Mouse (Mus musculus): ENCODE data around the gene Cenph. TPM values are rescaled to one million over a fixed set of nuclear protein-coding genes. Genes with fewer than 3 reads are reported as not detected.
A peak's percentile ranks its signal among the peaks of the same experiment; 100 is the strongest.

Gene Cenph
- polyA plus RNA-seq, 1 experiment = 20.9 TPM

- Histone ChIP-seq H3K4me3 (ENCODE audit: insufficient read depth, low read length) (peak within 1 kb of the TSS; percentile 100), H3K4me1 (ENCODE audit: control insufficient read depth, insufficient read depth, low read length) (peaks cover 3% of the 10 kb centered on the region; the same call in 1 of the 2 replicates), H3K27ac (ENCODE audit: insufficient read depth, low read length) (peak within 1 kb of the TSS; percentile 43)
- peak; percentile 96 for TF ChIP-seq POLR2A (IDR thresholded peaks at IDR 0.05; ENCODE audit: low read depth, low read length)
- TF ChIP-seq CTCF (IDR thresholded peaks at IDR 0.05; ENCODE audit: borderline replicate concordance, insufficient read depth, low read length) = peak; percentile 67; the same call in 1 of the 2 replicates
These were observed 10.7 kb upstream of the Cenph start, which contains the start of gene Ccnb1 for GRCm38 (mm10) chr13:100786414-100786867. TSS of gene Ccnb1 (minus strand) at chr13:100786570.

- peak overlapping the region; percentile 43 for H3K27ac ChIP-seq (ENCODE audit: insufficient read depth, low read length)
- peak overlapping the region; percentile 100 for H3K4me3 ChIP-seq (ENCODE audit: insufficient read depth, low read length)
- H3K4me1 ChIP-seq (ENCODE audit: control insufficient read depth, insufficient read depth, low read length) = peaks cover 3% of the 10 kb centered on the region; the same call in 1 of the 2 replicates
- TF ChIP-seq POLR2A (IDR thresholded peaks at IDR 0.05; ENCODE audit: low read depth, low read length) (no peak), CTCF (IDR thresholded peaks at IDR 0.05; ENCODE audit: borderline replicate concordance, insufficient read depth, low read length) (no peak)
These were observed 10.2 kb upstream of the Cenph start for GRCm38 (mm10) chr13:100785806-100786413.

GRCm38 (mm10) chr13:100777491-100777890, 1.8 kb upstream of the Cenph start:
- H3K4me3 ChIP-seq (ENCODE audit: insufficient read depth, low read length) = no peak overlapping the region
- H3K27ac ChIP-seq (ENCODE audit: insufficient read depth, low read length) = no peak overlapping the region
- H3K4me1 ChIP-seq (ENCODE audit: control insufficient read depth, insufficient read depth, low read length) = no peaks in the 10 kb centered on the region
- TF ChIP-seq CTCF (IDR thresholded peaks at IDR 0.05; ENCODE audit: borderline replicate concordance, insufficient read depth, low read length) (no peak), POLR2A (IDR thresholded peaks at IDR 0.05; ENCODE audit: low read depth, low read length) (no peak)

GRCm38 (mm10) chr13:100776710-100777109, 1.0 kb upstream of the Cenph start:
- no peak overlapping the region for H3K4me3 ChIP-seq (ENCODE audit: insufficient read depth, low read length)
- H3K4me1 ChIP-seq (ENCODE audit: control insufficient read depth, insufficient read depth, low read length) = no peaks in the 10 kb centered on the region
- no peak for TF ChIP-seq CTCF (IDR thresholded peaks at IDR 0.05; ENCODE audit: borderline replicate concordance, insufficient read depth, low read length)
- TF ChIP-seq POLR2A (IDR thresholded peaks at IDR 0.05; ENCODE audit: low read depth, low read length) = no peak
- H3K27ac ChIP-seq (ENCODE audit: insufficient read depth, low read length) = no peak overlapping the region

- no peaks in the 10 kb centered on the region for H3K4me1 ChIP-seq (ENCODE audit: control insufficient read depth, insufficient read depth, low read length)
- H3K4me3 ChIP-seq (ENCODE audit: insufficient read depth, low read length) = peak overlapping the region; percentile 79
- no peak for TF ChIP-seq CTCF (IDR thresholded peaks at IDR 0.05; ENCODE audit: borderline replicate concordance, insufficient read depth, low read length)
- TF ChIP-seq POLR2A (IDR thresholded peaks at IDR 0.05; ENCODE audit: low read depth, low read length) = no peak; the same call in 1 of the 2 replicates
- H3K27ac ChIP-seq (ENCODE audit: insufficient read depth, low read length) = no peak overlapping the region
These were observed 339 bp upstream of the Cenph start for GRCm38 (mm10) chr13:100776056-100776419.

DNA sequence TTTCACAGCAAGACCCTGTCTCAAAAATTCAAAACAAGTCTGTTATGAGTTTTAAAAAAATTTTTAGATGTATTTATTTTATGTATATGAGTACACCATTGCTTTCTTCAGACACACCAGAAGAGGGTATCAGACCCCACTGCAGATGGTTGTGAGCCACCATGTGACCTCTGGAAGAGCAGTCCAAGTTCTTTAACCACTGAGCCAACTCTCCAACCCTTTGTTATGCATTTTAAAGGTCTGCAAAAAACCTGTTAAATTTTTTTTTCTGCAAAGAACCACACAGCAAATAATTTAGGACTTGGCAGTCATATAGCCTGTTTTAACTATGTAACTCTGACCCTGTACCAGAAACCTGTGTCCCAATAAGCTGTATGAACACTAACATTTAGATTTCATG, 995 bp downstream of the Cenph start:
- no peak for TF ChIP-seq CTCF (IDR thresholded peaks at IDR 0.05; ENCODE audit: borderline replicate concordance, insufficient read depth, low read length)
- TF ChIP-seq POLR2A (IDR thresholded peaks at IDR 0.05; ENCODE audit: low read depth, low read length) = no peak
- no peak overlapping the region for H3K27ac ChIP-seq (ENCODE audit: insufficient read depth, low read length)
- no peaks in the 10 kb centered on the region for H3K4me1 ChIP-seq (ENCODE audit: control insufficient read depth, insufficient read depth, low read length)
- H3K4me3 ChIP-seq (ENCODE audit: insufficient read depth, low read length) = peak overlapping the region; percentile 79

GRCm38 (mm10) chr13:100755329-100755728, 20.4 kb downstream of the Cenph start:
- H3K27ac ChIP-seq (ENCODE audit: insufficient read depth, low read length) = no peak overlapping the region
- TF ChIP-seq POLR2A (IDR thresholded peaks at IDR 0.05; ENCODE audit: low read depth, low read length) (no peak), CTCF (IDR thresholded peaks at IDR 0.05; ENCODE audit: borderline replicate concordance, insufficient read depth, low read length) (no peak)
- H3K4me1 ChIP-seq (ENCODE audit: control insufficient read depth, insufficient read depth, low read length) = no peaks in the 10 kb centered on the region
- H3K4me3 ChIP-seq (ENCODE audit: insufficient read depth, low read length) = no peak overlapping the region

DNA sequence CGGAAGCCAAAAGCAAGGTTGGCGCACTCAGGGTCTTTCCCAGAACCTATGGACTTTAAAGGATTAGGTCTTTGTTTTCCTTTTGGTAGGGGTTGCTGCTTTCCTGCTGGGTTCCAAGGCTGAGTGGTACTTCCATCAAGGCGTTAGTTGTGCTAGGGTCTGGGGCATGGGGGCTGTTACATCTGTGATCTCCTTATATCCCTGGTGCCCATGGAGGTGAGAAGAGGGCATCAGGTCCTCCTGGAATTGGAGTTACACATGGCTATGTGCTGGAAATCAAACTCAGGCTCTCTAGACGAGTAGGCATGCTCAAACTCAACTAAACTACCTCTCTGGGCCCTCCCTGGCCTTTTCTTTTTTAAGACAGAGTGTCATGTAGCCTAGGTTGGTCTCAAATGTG, 21.5 kb downstream of the Cenph start:
- H3K4me1 ChIP-seq (ENCODE audit: control insufficient read depth, insufficient read depth, low read length) = no peaks in the 10 kb centered on the region
- TF ChIP-seq CTCF (IDR thresholded peaks at IDR 0.05; ENCODE audit: borderline replicate concordance, insufficient read depth, low read length) = no peak
- no peak for TF ChIP-seq POLR2A (IDR thresholded peaks at IDR 0.05; ENCODE audit: low read depth, low read length)
- H3K27ac ChIP-seq (ENCODE audit: insufficient read depth, low read length) = no peak overlapping the region
- H3K4me3 ChIP-seq (ENCODE audit: insufficient read depth, low read length) = no peak overlapping the region

- TF ChIP-seq POLR2A (IDR thresholded peaks at IDR 0.05; ENCODE audit: low read depth, low read length) (no peak), CTCF (IDR thresholded peaks at IDR 0.05; ENCODE audit: borderline replicate concordance, insufficient read depth, low read length) (no peak)
- no peaks in the 10 kb centered on the region for H3K4me1 ChIP-seq (ENCODE audit: control insufficient read depth, insufficient read depth, low read length)
- no peak overlapping the region for H3K27ac ChIP-seq (ENCODE audit: insufficient read depth, low read length)
- H3K4me3 ChIP-seq (ENCODE audit: insufficient read depth, low read length) = no peak overlapping the region
These were observed 22.7 kb downstream of the Cenph start for GRCm38 (mm10) chr13:100753011-100753410.

DNA sequence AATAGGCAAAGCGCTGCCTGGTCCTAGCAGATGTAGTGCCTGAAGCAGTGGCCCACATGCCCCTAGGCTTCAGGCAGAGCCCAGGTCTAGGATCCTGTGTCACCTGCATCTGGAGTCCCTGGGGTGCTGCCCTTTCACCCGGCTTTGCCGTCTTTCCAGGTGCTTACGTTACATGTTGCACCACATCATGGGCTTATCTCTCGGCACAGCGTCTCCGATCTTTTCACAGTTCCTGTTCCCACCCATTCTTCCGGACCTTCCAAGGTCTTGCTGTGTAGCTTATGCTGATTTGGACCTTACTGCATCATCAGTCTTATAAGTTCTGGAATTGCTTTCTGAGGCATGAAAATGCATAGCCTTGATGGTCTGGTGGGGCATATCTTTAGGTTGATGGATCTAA, 23.2 kb downstream of the Cenph start:
- Histone ChIP-seq H3K4me3 (ENCODE audit: insufficient read depth, low read length) (no peak overlapping the region), H3K27ac (ENCODE audit: insufficient read depth, low read length) (no peak overlapping the region), H3K4me1 (ENCODE audit: control insufficient read depth, insufficient read depth, low read length) (no peaks in the 10 kb centered on the region)
- TF ChIP-seq POLR2A (IDR thresholded peaks at IDR 0.05; ENCODE audit: low read depth, low read length) = no peak
- TF ChIP-seq CTCF (IDR thresholded peaks at IDR 0.05; ENCODE audit: borderline replicate concordance, insufficient read depth, low read length) = no peak

All from embryonic fibroblast, embryonic 13.5 days (primary cell).